Comparison of ENCODE assay signal across 8 mouse cellular contexts in the genomic region with DNA sequence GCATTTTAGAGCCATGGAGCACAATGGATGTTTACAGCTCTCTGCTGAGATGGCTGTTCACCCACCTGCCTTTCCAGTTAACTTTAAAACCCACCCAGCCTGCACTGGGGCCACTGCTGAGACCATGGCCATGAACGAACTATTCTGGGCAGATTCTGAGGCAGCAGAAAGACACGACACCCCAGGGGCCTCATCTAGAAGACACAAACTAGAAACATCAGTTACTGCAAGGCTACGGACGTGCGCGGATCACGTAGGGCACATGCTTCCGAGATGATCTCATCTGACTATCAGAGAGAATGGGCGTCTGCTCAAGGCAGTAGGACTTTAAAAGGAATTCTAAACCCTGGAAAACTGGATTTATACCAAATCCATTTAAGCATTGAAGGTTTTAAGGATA.
DNase-seq lines count a peak whose midpoint lies in the region; ATAC-seq lines count a peak whose summit lies in the region.

No protein-coding gene starts in this region.

- WGBS in hindbrain, embryonic 14.5 days = 64% methylated on average over 9 of the region's 9 CpGs
- WGBS in hindbrain, embryonic 10.5 days = 81% methylated on average over 9 of the region's 9 CpGs
- WGBS in intestine, embryonic 16.5 days = 44% methylated on average over 9 of the region's 9 CpGs

- DNase-seq in hindbrain, embryonic 14.5 days (ENCODE audit: low spot score) = no peak
- no peak for DNase-seq in hindbrain, embryonic 10.5 days (ENCODE audit: low spot score)
- DNase-seq in adrenal gland, adult (ENCODE audit: inconsistent age in 2 of 2, low spot score in 1 of 2) = peak; percentile 64 to 81
- DNase-seq in gastrocnemius, postnatal 14 days = peak; percentile 43
- DNase-seq in spleen, adult 12 weeks (ENCODE audit: low spot score) = no peak
- DNase-seq in right cerebral cortex, postnatal 14 days = no peak
- no peak for DNase-seq in kidney, adult 8-10 months

- peaks cover 48% of the 10 kb centered on the region for H3K36me3 ChIP-seq in hindbrain, embryonic 14.5 days (replicated peaks; ENCODE audit: control insufficient read depth, insufficient read depth)
- H3K36me3 ChIP-seq in hindbrain, embryonic 10.5 days = peaks cover 33% of the 10 kb centered on the region
- H3K36me3 ChIP-seq in intestine, embryonic 16.5 days (ENCODE audit: control insufficient read depth, insufficient read depth, low read length) = no peaks in the 10 kb centered on the region

- intact Hi-C loops in gastrocnemius, postnatal 14 days (cut with DNase I; ENCODE audit: low total_unique reads) = no loop called here

- H3K27ac ChIP-seq in hindbrain, embryonic 14.5 days = peak overlapping the region; percentile 20; the same call in 1 of the 2 replicates
- no peak overlapping the region for H3K27ac ChIP-seq in hindbrain, embryonic 10.5 days
- H3K27ac ChIP-seq in intestine, embryonic 16.5 days (ENCODE audit: low read length) = peak overlapping the region; percentile 90

- H3K27me3 ChIP-seq in hindbrain, embryonic 14.5 days (ENCODE audit: control insufficient read depth, insufficient read depth, low read length) = no peaks in the 10 kb centered on the region
- no peaks in the 10 kb centered on the region for H3K27me3 ChIP-seq in hindbrain, embryonic 10.5 days (ENCODE audit: insufficient read depth, poor library complexity, severe bottlenecking)
- H3K27me3 ChIP-seq in intestine, embryonic 16.5 days (replicated peaks; ENCODE audit: control insufficient read depth, insufficient read depth, low read length) = no peaks in the 10 kb centered on the region

- H3K9me3 ChIP-seq in hindbrain, embryonic 14.5 days (ENCODE audit: control insufficient read depth, low read length) = no peaks in the 10 kb centered on the region
- no peaks in the 10 kb centered on the region for H3K9me3 ChIP-seq in hindbrain, embryonic 10.5 days
- no peaks in the 10 kb centered on the region for H3K9me3 ChIP-seq in intestine, embryonic 16.5 days (ENCODE audit: control insufficient read depth, low read length)

- no peak overlapping the region for H3K4me2 ChIP-seq in hindbrain, embryonic 14.5 days (replicated peaks)
- no peak overlapping the region for H3K4me2 ChIP-seq in intestine, embryonic 16.5 days (ENCODE audit: low read depth, low read length)

- H3K4me3 ChIP-seq in hindbrain, embryonic 14.5 days (replicated peaks; ENCODE audit: low read length) = no peak overlapping the region
- no peak overlapping the region for H3K4me3 ChIP-seq in hindbrain, embryonic 10.5 days
- H3K4me3 ChIP-seq in intestine, embryonic 16.5 days (ENCODE audit: low read length) = no peak overlapping the region

- no peak for ATAC-seq in hindbrain, embryonic 14.5 days (ENCODE audit: low FRiP score)
- peak; percentile 77 for ATAC-seq in intestine, embryonic 16.5 days

- no peaks in the 10 kb centered on the region for H3K4me1 ChIP-seq in hindbrain, embryonic 14.5 days (replicated peaks; ENCODE audit: control insufficient read depth, insufficient read depth, low read length)
- H3K4me1 ChIP-seq in hindbrain, embryonic 10.5 days (replicated peaks) = no peaks in the 10 kb centered on the region
- peaks cover 4% of the 10 kb centered on the region for H3K4me1 ChIP-seq in intestine, embryonic 16.5 days (ENCODE audit: control insufficient read depth, insufficient read depth, low read length)

- no peak overlapping the region for H3K9ac ChIP-seq in hindbrain, embryonic 14.5 days
- H3K9ac ChIP-seq in intestine, embryonic 16.5 days (ENCODE audit: low read depth, low read length) = peak overlapping the region; percentile 41; the same call in 1 of the 2 replicates

Comparison
In these comparisons a context has a peak if more than half of its experiments do, and no peak if none do; other contexts are left out.
1. DNase-seq: peak in adrenal gland, adult (2 of 2) and gastrocnemius, postnatal 14 days (single experiment); none in hindbrain, embryonic 14.5 days (single experiment), hindbrain, embryonic 10.5 days (single experiment), spleen, adult 12 weeks (single experiment), right cerebral cortex, postnatal 14 days (single experiment) and kidney, adult 8-10 months (0 of 2).